Mouse (Mus musculus) hindbrain, embryonic 16.5 days (tissue): ENCODE measurements at regions not wholly inside any gene's neighbourhood (a gene's known extent, or its start where the extent isn't known, plus 50 kb on each side); places are given as distances from the start of the nearest gene placed in this dataset.

Experiments used
- ATAC-seq: fragments of 200-750 bp; cut with Nextera tagmentation; 2 replicates; pipeline ENCODE4 v1.8.0; 2017; ENCODE audit warnings: moderate TSS enrichment, moderate library complexity
- H3K27ac ChIP-seq: fragments of 300-500 bp; sonication (generic); 2 replicates; pipeline ENCODE4 v1.5.1; 2014; ENCODE audit warnings: low read depth, mild to moderate bottlenecking, control low read depth, low read length, moderate library complexity
- H3K27me3 ChIP-seq: fragments of 300-500 bp; sonication (generic); replicated peaks from 2 replicates; pipeline ENCODE4 v1.6.1; 2014; ENCODE audit warnings: low read length; ENCODE audit not compliant: control insufficient read depth, insufficient read depth
- H3K36me3 ChIP-seq: fragments of 300-500 bp; sonication (generic); 2 replicates; pipeline ENCODE4 v1.6.1; 2014; ENCODE audit warnings: mild to moderate bottlenecking, low read length, moderate library complexity, mixed read lengths; ENCODE audit not compliant: control insufficient read depth, insufficient read depth
- H3K4me1 ChIP-seq: fragments of 300-500 bp; sonication (generic); 2 replicates; pipeline ENCODE4 v1.6.1; 2014; ENCODE audit warnings: low read depth, low read length; ENCODE audit not compliant: control insufficient read depth, insufficient read depth
- H3K4me2 ChIP-seq: fragments of 300-500 bp; sonication (generic); 2 replicates; pipeline ENCODE4 v1.6.1; 2014; ENCODE audit warnings: mild to moderate bottlenecking, low read length, control low read depth, moderate library complexity
- H3K4me3 ChIP-seq: fragments of 300-500 bp; sonication (generic); 2 replicates; pipeline ENCODE4 v1.5.1; 2014; ENCODE audit warnings: mild to moderate bottlenecking, low read length, control low read depth, moderate library complexity
- H3K9ac ChIP-seq: fragments of 300-500 bp; sonication (generic); 2 replicates; pipeline ENCODE4 v1.6.1; 2014; ENCODE audit warnings: low read depth, mild to moderate bottlenecking, control low read depth, low read length, moderate library complexity
- H3K9me3 ChIP-seq: fragments of 300-500 bp; sonication (generic); 2 replicates; pipeline ENCODE4 v1.6.1; 2014; ENCODE audit warnings: mild to moderate bottlenecking, low read length, moderate library complexity; ENCODE audit not compliant: control insufficient read depth
- WGBS: fragments of 180-500 bp; shearing (Covaris S2); extraction: QIAGEN DNeasy Blood & Tissue Kit; methylation state at CpG from one replicate; pipeline ENCODE4 v1.1.7; 2014; 5-methylcytosine and 5-hydroxymethylcytosine counted together

- no peaks in the 10 kb centered on the region for H3K36me3 ChIP-seq
- 95% methylated on average over 3 of the region's 3 CpGs for WGBS
- no peaks in the 10 kb centered on the region for H3K9me3 ChIP-seq
- H3K4me2 ChIP-seq: no peak overlapping the region
- no peaks in the 10 kb centered on the region for H3K27me3 ChIP-seq
- no peak overlapping the region for H3K9ac ChIP-seq
- no peak for ATAC-seq
- H3K4me1 ChIP-seq: no peaks in the 10 kb centered on the region
- H3K4me3 ChIP-seq: no peak overlapping the region
- no peak overlapping the region for H3K27ac ChIP-seq
Observed at GRCm38 (mm10) chr12:95054887-95055286, 637.1 kb upstream of the Flrt2 start.

- H3K4me1 ChIP-seq: no peaks in the 10 kb centered on the region
- H3K27me3 ChIP-seq: no peaks in the 10 kb centered on the region
- no peaks in the 10 kb centered on the region for H3K9me3 ChIP-seq
- no peak overlapping the region for H3K4me2 ChIP-seq
- no peak overlapping the region for H3K9ac ChIP-seq
- WGBS: 50% methylated on average over 7 of the region's 7 CpGs
- H3K4me3 ChIP-seq: no peak overlapping the region
- no peaks in the 10 kb centered on the region for H3K36me3 ChIP-seq
- ATAC-seq: no peak
- H3K27ac ChIP-seq: no peak overlapping the region
Observed at GRCm38 (mm10) chr12:95056926-95057325, 635.1 kb upstream of the Flrt2 start.

GRCm38 (mm10) chr12:95059396-95059795 is 632.6 kb upstream of the Flrt2 start:
- WGBS: 80% methylated on average over 2 of the region's 2 CpGs
- no peak overlapping the region for H3K4me2 ChIP-seq
- no peak overlapping the region for H3K27ac ChIP-seq

DNA sequence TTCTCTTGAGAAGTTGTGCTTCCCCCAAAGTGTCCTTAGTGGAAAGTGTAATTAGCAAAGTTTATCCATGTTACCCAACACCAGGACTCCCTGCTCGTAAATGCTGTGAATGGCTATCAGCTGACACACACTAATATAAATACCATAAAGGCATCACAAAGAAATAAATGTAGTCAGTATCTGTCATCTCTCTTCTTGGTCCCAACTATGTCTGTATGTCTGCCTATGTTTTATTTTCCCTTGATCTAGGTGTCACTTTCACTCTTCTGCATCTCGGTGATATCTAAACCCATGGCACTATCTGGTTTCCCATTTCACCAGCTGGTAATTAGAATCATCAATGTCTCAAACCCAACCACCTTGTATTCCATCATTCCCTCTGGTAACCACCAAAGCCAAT is 619.7 kb upstream of the Flrt2 start:
- Histone ChIP-seq H3K9ac (no peak overlapping the region), H3K4me1 (no peaks in the 10 kb centered on the region), H3K36me3 (no peaks in the 10 kb centered on the region), H3K4me3 (no peak overlapping the region), H3K9me3 (no peaks in the 10 kb centered on the region), H3K27me3 (no peaks in the 10 kb centered on the region), H3K4me2 (no peak overlapping the region), H3K27ac (no peak overlapping the region)
- WGBS: 93% methylated on average over 2 of the region's 2 CpGs
- no peak for ATAC-seq

More at GRCm38 (mm10) chr12:95059396-95059795, 632.6 kb upstream of the Flrt2 start:
- Histone ChIP-seq H3K27me3 (no peaks in the 10 kb centered on the region), H3K9ac (no peak overlapping the region), H3K4me1 (no peaks in the 10 kb centered on the region), H3K9me3 (no peaks in the 10 kb centered on the region), H3K4me3 (no peak overlapping the region), H3K36me3 (no peaks in the 10 kb centered on the region)
- ATAC-seq: no peak

DNA sequence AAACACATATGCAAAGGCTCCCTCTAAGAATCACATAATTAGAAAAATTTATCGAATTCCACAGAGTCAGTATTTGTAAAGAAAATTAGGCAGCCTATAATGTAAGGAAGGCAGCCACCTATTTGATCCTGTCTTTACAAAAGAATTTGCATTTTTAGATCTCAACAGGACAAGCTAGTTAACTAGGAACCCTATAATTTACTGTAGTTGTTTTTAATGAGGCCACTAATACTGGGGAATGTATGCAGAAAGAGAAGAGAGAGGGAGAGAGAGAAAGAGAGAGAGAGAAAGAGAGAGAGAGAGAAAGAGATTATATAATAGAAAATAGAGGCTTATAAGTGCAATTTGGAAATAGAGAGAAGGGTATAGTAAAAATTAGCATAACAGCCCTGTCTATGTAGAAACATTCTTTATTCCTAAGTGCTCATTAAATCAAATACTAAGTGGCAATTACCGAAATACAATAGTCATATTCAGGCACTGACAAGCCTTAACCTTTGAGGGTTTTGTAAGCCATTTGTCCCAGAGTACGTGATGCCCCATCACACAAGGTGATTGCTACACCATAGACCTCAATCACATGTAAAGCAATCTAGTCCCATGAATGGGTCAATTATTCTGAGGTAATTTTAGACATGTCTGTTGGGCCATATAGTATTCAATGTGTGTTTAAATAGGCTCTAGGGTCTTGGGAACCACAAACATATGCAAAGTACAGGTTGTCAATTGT is 572.6 kb upstream of the Flrt2 start:
- Histone ChIP-seq H3K4me1 (no peaks in the 10 kb centered on the region), H3K9ac (no peak overlapping the region), H3K36me3 (no peaks in the 10 kb centered on the region), H3K27me3 (no peaks in the 10 kb centered on the region), H3K4me3 (no peak overlapping the region), H3K4me2 (no peak overlapping the region), H3K27ac (no peak overlapping the region), H3K9me3 (no peaks in the 10 kb centered on the region)
- WGBS: 61% methylated on average over 3 of the region's 3 CpGs
- no peak for ATAC-seq

GRCm38 (mm10) chr12:95132804-95133203 is 559.2 kb upstream of the Flrt2 start:
- H3K4me2 ChIP-seq: no peak overlapping the region
- no peak overlapping the region for H3K27ac ChIP-seq
- 81% methylated on average over 1 of the region's 1 CpGs for WGBS
- H3K27me3 ChIP-seq: no peaks in the 10 kb centered on the region
- H3K4me3 ChIP-seq: no peak overlapping the region
- H3K4me1 ChIP-seq: no peaks in the 10 kb centered on the region
- H3K9me3 ChIP-seq: no peaks in the 10 kb centered on the region
- no peak overlapping the region for H3K9ac ChIP-seq
- no peak for ATAC-seq
- H3K36me3 ChIP-seq: no peaks in the 10 kb centered on the region

GRCm38 (mm10) chr12:95133482-95133881 is 558.5 kb upstream of the Flrt2 start:
- H3K4me3 ChIP-seq: no peak overlapping the region
- no peak overlapping the region for H3K9ac ChIP-seq
- H3K27me3 ChIP-seq: no peaks in the 10 kb centered on the region
- H3K36me3 ChIP-seq: no peaks in the 10 kb centered on the region
- no peak for ATAC-seq
- H3K4me1 ChIP-seq: no peaks in the 10 kb centered on the region
- WGBS: 84% methylated on average over 4 of the region's 4 CpGs
- H3K9me3 ChIP-seq: no peaks in the 10 kb centered on the region
- no peak overlapping the region for H3K27ac ChIP-seq
- H3K4me2 ChIP-seq: no peak overlapping the region

- Histone ChIP-seq H3K27ac (no peak overlapping the region), H3K27me3 (no peaks in the 10 kb centered on the region), H3K4me2 (no peak overlapping the region), H3K9ac (no peak overlapping the region), H3K4me3 (no peak overlapping the region), H3K4me1 (no peaks in the 10 kb centered on the region), H3K9me3 (no peaks in the 10 kb centered on the region), H3K36me3 (no peaks in the 10 kb centered on the region)
- WGBS: 88% methylated on average over 2 of the region's 2 CpGs
- ATAC-seq: no peak
Observed at GRCm38 (mm10) chr12:95138167-95138566, 553.9 kb upstream of the Flrt2 start.

DNA sequence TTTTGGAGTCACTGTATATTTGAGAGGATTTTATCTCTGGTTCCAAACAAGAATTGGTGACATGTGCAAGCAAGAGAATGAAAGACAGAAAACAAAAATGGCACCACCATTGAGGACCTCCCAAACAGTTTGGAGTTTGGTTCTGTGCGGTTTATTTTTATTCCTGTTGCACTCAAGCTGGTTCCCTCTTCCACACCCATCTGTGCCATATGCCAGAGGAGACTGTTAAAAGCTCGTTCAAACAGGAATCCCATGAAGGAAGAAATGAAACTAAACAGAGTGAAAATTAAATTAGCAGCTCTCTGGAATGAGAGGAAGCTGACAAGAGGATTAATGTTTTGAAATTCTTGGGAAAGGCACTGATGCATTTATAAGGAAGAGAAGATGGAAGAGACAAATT is 521.0 kb upstream of the Flrt2 start:
- H3K27me3 ChIP-seq: no peaks in the 10 kb centered on the region
- no peaks in the 10 kb centered on the region for H3K4me1 ChIP-seq
- WGBS: 61% methylated on average over 2 of the region's 2 CpGs
- no peak overlapping the region for H3K4me2 ChIP-seq
- H3K4me3 ChIP-seq: no peak overlapping the region
- H3K9ac ChIP-seq: no peak overlapping the region
- ATAC-seq: no peak
- no peaks in the 10 kb centered on the region for H3K36me3 ChIP-seq
- H3K27ac ChIP-seq: no peak overlapping the region
- no peaks in the 10 kb centered on the region for H3K9me3 ChIP-seq
